Mouse (Mus musculus) adrenal gland, postnatal 0 days (tissue): Measurements from ENCODE around the gene Gm19426. TPM values are rescaled to one million over a fixed set of nuclear protein-coding genes. Genes with fewer than 3 reads are reported as not detected.

ENCODE experiments used
- microRNA-seq: library from miRNA; unstranded; fragments of <30 nt; microRNA quantifications from one replicate; pipeline ENCODE4, GENCODE M21; 2016; ENCODE audit warnings: borderline replicate concordance; ENCODE audit not compliant: insufficient number of aligned reads
- polyA plus RNA-seq: library from polyadenylated mRNA; unstranded; fragments of >200 nt; fragmentation: Nextera tagmentation; extraction: Ambion mirVana; gene quantifications from 2 replicates; pipeline ENCODE4 v1.2.1, GENCODE M21; 2015

Gene Gm19426
- 4.4 and 6.0 TPM in 2 replicates for polyA plus RNA-seq

GRCm38 (mm10) chr2:84743561-84743960 is at the start of gene Gm19426:
Gene Gm19426 (minus strand): TSS chr2:84743655.

GRCm38 (mm10) chr2:84775241-84775640 is 31.8 kb upstream of the Gm19426 start, which contains the start of gene Serping1:
Gene Serping1 (minus strand): TSS chr2:84775444.

GRCm38 (mm10) chr2:84733579-84734300 is 9.7 kb downstream of the Gm19426 start, which contains the start of gene Ypel4:
Gene Ypel4 (plus strand): TSS chr2:84734058.

GRCm38 (mm10) chr2:84727172-84727858 is 16.1 kb downstream of the Gm19426 start, which contains the start of gene Clp1:
Gene Clp1 (minus strand): TSS chr2:84727350.

GRCm38 (mm10) chr2:84714811-84715561 is 28.5 kb downstream of the Gm19426 start, which contains the start of gene Zdhhc5:
Gene Zdhhc5 (minus strand): TSS chr2:84715180.

Small RNA genes lying within 50 kb of the gene (microRNA-seq; reads per million reads assigned to microRNA genes)
- gene Mir130a, result 15,223 reads per million, percentile 95 among the genes with 10 or more reads in this experiment

Other genes with a start within 250 kb of the Gm19426 start
- gene Ctnnd1, start 92.9 kb downstream of the Gm19426 start, polyA plus RNA-seq, result 25.1 and 30.6 TPM in 2 replicates
- gene Btbd18, start 84.6 kb downstream of the Gm19426 start, polyA plus RNA-seq, result 0.08 and 0.09 TPM in 2 replicates
- gene Selenoh, start 72.9 kb downstream of the Gm19426 start, polyA plus RNA-seq, result 175 and 211 TPM in 2 replicates
- gene Gm28635, start 65.6 kb downstream of the Gm19426 start, polyA plus RNA-seq, result not detected in 2 replicates
- gene Med19, start 65.3 kb downstream of the Gm19426 start, polyA plus RNA-seq, result 18.0 and 23.4 TPM in 2 replicates
- 93.5 and 140 TPM in 2 replicates for gene Tmx2, start 64.5 kb downstream of the Gm19426 start, polyA plus RNA-seq
- gene Zdhhc5, start 28.5 kb downstream of the Gm19426 start, polyA plus RNA-seq, result 13.4 and 19.9 TPM in 2 replicates
- gene Clp1, start 16.3 kb downstream of the Gm19426 start, polyA plus RNA-seq, result 19.0 and 23.4 TPM in 2 replicates
- gene Ypel4, start 9.6 kb downstream of the Gm19426 start, polyA plus RNA-seq, result 6.7 and 9.9 TPM in 2 replicates
- gene Serping1, start 31.8 kb upstream of the Gm19426 start, polyA plus RNA-seq, result 239 and 418 TPM in 2 replicates
- gene Ube2l6, start 55.2 kb upstream of the Gm19426 start, polyA plus RNA-seq, result 87.6 and 101 TPM in 2 replicates
- 0.95 TPM in 1 of 2 replicates, not detected in the other for gene Smtnl1, start 79.0 kb upstream of the Gm19426 start, polyA plus RNA-seq
- gene Timm10, start 83.3 kb upstream of the Gm19426 start, polyA plus RNA-seq, result 55.4 and 80.7 TPM in 2 replicates
- gene Slc43a1, start 95.2 kb upstream of the Gm19426 start, polyA plus RNA-seq, result 9.4 and 10.7 TPM in 2 replicates
- 1.1 and 1.3 TPM in 2 replicates for gene Rtn4rl2, start 143.1 kb upstream of the Gm19426 start, polyA plus RNA-seq
- gene Slc43a3, start 192.9 kb upstream of the Gm19426 start, polyA plus RNA-seq, result 60.8 and 62.7 TPM in 2 replicates
- 1.3 and 1.7 TPM in 2 replicates for gene Prg2, start 236.8 kb upstream of the Gm19426 start, polyA plus RNA-seq
- gene Prg3, start 244.6 kb upstream of the Gm19426 start, polyA plus RNA-seq, result not detected in 2 replicates